Mouse (Mus musculus) heart, adult 8-10 months (tissue): Measurements from ENCODE around the gene Znrf2. TPM values are rescaled to one million over a fixed set of nuclear protein-coding genes. Genes with fewer than 3 reads are reported as not detected.

Experiments
- DNase-seq: peaks from one replicate; pipeline ENCODE4 v3.0.0; 2022; ENCODE audit warnings: low spot score
- total RNA-seq, 4 experiments: library from RNA; stranded (reverse); gene quantifications; 2 replicates each; pipeline ENCODE4 v1.2.4; 2022

The Znrf2 gene
- total RNA-seq, 4 experiments from 2014 or later = 18.0 to 23.9 (median 19.8) TPM

DNA sequence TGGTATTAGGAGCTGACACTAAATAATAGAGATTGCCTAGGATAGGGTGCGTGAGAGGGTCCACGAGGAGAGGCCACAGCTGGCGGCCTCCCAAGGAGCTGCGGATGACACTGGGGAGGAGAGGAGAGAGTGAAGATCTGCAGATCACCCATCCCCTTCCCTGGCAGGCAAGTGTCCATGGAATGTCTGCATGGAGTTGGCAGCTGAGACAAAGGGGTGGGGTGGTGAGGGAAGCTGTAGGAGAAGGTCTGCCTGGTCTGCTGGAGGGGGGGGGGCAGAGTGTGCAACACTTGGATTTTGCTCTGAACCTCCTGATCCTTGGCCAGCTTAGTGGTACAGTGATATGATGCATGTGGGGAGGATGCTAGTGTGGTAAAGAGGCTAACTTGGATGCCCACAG, 98.3 kb downstream of the Znrf2 start:
- DNase-seq = no peak

GRCm38 (mm10) chr6:54916163-54916562, 99.4 kb downstream of the Znrf2 start:
- no peak for DNase-seq

- DNase-seq = no peak
Observed at GRCm38 (mm10) chr6:54916941-54917340, 100.2 kb downstream of the Znrf2 start.

- DNase-seq = peak; percentile 76
Observed at GRCm38 (mm10) chr6:54917523-54917922, 100.8 kb downstream of the Znrf2 start.

- DNase-seq = no peak
Observed at GRCm38 (mm10) chr6:54918521-54918920, 101.8 kb downstream of the Znrf2 start.

GRCm38 (mm10) chr6:54924538-54924937, 107.8 kb downstream of the Znrf2 start:
- no peak for DNase-seq

DNA sequence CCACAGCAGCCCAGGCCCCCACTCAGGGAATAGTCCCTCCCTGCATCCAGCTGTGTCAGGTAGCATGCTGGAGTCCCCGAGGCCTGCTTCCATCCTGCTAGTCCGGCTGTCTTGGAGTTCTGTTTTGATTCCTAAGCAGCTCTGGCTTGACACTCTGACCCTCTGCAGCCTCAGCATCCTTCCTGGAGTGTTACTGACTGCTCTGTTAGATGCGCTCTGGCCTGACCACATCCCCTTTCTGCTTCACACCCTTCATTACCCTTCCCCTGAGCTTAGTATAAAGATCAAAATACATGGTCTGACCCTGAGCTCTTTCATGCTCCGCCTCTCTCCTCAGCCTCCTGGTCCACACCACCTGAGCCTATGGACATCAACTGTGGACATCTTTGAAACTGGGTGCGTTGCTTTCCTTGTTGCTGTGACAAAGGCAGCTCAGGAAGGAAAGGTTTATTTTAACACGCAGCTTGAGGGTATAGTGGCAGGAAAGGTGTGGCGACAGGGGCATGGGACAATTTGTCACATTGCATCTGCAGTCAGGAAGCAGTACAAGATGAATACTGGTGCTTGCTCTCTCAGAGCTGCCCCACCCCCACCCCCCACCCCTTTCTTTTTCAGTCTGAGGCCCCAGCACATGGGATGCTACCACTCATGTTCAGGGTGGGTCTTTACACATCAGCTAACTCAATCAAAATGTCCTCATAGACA, 109.2 kb downstream of the Znrf2 start:
- DNase-seq = no peak

DNA sequence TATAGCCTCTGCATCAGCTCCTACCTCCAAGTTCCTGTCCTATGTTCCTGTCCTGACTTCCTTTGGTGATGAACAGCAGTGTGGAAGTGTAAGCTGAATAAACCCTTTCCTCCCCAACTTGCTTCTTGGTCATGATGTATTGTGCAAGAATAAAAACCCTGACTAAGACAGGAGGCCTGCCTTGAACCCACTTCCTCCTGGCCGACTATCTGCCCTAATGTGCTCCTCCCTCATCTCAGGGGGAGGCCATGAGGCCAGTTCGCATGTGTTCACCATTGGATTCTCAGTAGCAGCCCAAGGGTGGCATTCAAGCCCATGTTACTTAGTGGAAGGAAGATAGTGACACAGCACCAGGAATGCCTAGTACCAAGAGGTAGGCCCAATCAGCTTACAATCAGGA, 110.2 kb downstream of the Znrf2 start:
- DNase-seq = no peak

GRCm38 (mm10) chr6:54927946-54928345, 111.2 kb downstream of the Znrf2 start:
- DNase-seq = no peak

DNA sequence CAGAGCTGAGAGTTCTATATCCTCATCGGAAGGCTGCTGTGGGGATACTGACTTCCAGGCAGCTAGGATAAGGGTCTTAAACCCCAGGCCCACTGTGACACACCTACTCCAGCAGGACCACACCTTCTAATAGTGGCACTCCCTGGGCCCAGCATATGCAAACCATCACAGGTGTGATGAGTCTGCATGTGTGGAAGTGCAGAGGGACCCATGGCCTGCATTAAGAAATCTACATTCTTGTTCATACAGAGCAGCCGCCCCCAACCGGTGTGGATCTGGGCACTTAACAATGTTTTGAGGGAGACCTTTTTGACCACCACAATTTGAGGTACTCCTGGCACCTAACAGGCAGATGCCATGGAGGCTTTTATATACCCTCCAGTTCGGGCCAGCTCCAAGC, 114.9 kb downstream of the Znrf2 start:
- no peak for DNase-seq

GRCm38 (mm10) chr6:54932526-54932925, 115.8 kb downstream of the Znrf2 start:
- DNase-seq = no peak

DNA sequence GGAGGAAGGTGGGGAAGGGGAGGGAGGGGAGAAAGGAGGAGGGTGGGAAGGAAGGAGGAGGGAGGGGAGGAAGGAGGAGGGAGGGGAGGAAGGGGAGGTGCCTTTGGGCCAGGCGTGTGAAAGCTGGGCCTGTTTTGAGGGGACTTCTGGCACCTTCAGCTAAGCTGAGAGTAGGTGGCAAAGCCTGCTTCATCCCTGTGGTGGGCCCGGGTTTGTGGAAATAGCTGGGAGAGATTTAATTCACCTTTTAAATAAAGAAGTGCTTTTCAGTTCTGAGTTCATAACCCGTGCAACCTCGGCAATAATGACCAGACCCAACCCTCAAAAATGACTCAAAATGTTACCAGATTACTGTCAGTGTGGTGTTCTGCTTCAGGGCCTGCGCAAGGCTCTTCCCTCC, 116.5 kb downstream of the Znrf2 start:
- no peak for DNase-seq

DNA sequence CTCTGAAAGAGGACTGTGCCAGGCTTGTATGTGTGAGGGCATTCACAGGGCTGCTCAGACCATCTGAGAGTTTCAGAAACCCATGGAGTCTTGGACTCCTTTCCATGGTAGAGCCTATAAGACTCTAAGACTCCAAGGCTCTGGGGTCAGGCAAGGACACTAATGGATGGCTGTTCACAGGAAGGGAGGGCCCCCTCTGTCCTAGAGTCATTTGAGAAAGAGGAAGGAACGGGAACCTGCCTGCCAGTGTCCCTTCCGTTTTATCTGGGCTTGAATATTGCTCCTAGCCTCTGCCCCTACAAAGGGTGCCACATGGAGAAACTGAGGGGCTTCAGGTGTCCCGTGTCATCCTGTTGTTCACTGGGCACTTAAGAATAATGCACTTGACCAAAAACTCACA, 117.2 kb downstream of the Znrf2 start:
- peak; percentile 51 for DNase-seq

GRCm38 (mm10) chr6:54934313-54934712, 117.6 kb downstream of the Znrf2 start:
- no peak for DNase-seq

- no peak for DNase-seq
Observed at GRCm38 (mm10) chr6:54934930-54935329, 118.2 kb downstream of the Znrf2 start.

DNA sequence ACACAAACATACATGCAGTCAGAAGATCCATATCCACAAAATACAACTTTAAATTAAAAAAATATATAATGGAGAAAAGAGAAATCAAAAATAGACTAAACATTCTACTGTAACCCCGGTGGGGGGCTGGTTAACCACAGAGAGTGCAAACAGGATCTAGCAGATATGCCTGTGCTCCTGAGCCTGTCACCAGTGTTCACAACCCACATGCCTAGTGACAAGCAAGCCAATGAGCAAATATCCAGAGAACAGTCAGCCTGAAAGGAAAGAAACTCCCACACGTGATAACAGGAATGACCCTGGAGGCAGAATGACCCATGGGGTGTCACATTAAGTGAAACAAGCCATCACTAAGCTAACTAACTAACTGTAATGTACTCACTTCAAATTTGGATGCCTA, 119.8 kb downstream of the Znrf2 start:
- no peak for DNase-seq

GRCm38 (mm10) chr6:54939631-54940030, 122.9 kb downstream of the Znrf2 start:
- peak; percentile 84 for DNase-seq

DNA sequence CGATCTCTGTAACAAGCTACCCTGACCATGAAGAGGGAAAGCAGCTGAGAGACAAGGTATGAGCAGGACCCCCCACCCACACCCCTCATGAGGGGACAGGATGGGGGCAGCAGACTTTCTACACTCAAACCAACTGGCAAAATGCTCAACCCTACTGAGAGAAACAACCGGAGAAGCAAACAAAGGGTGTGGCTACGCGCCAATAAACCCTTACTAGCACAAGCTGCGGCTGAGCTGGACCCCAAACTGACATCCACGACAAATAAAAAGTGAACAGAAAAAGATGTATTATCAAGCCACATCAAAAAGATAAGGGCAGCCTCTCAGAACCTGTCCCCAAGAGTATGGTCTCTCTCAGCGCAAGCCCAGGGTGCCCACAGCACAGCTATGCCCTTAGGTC, 123.4 kb downstream of the Znrf2 start:
- no peak for DNase-seq

DNA sequence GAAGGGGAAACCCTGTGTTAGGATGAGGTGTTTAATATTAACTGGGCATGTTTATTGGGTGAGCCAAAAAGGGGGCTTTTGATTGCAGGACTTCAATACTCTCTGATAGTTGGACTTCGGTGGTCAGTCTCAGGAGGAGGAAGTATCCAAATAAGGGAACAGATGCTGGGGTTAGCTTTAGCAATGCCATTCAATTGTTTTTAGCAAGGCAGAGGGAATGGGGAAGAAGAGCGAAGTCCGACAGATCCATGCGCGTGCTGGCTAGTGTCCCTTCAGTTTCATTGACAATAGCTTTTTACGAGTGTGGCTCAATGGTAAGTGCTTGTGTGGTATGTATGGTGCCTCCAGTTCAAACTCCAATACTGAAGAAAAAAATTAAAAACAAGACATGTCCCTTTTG, 124.4 kb downstream of the Znrf2 start:
- DNase-seq = no peak

Other genes starting within 250 kb of the Znrf2 start
- 1 to 10 TPM; 6.7 to 9.2 (median 8.3) TPM for gene Plekha8, start 221.8 kb upstream of the Znrf2 start, total RNA-seq
- gene Fkbp14, start 219.6 kb upstream of the Znrf2 start, total RNA-seq = 1 to 10 TPM; 7.4 to 9.1 (median 8.3) TPM
- gene Mturn, start 135.3 kb upstream of the Znrf2 start, total RNA-seq = 10 to 100 TPM; 10.7 to 18.6 (median 13.4) TPM
- 10 to 100 TPM; 17.8 to 19.7 (median 19.4) TPM for gene Nod1, start 155.7 kb downstream of the Znrf2 start, total RNA-seq
- 10 to 100 TPM; 24.9 to 36.1 (median 27.0) TPM for gene Ggct, start 176.0 kb downstream of the Znrf2 start, total RNA-seq
- gene Gars, start 221.1 kb downstream of the Znrf2 start, total RNA-seq = 10 to 100 TPM; 55.9 to 58.8 (median 57.4) TPM